Mouse (Mus musculus) bone marrow macrophage, adult 2 months (primary cell): ENCODE results near the gene Lcmt1.

Experiments used
- CTCF ChIP-seq: IDR thresholded peaks from 2 replicates; pipeline ENCODE4 v1.5.1; 2012; ENCODE audit warnings: low read depth, mild to moderate bottlenecking, low read length, moderate library complexity
- POLR2A ChIP-seq: IDR thresholded peaks from 2 replicates; pipeline ENCODE4 v1.6.1; 2012; ENCODE audit warnings: mild to moderate bottlenecking, low read depth, low read length, borderline replicate concordance

DNA sequence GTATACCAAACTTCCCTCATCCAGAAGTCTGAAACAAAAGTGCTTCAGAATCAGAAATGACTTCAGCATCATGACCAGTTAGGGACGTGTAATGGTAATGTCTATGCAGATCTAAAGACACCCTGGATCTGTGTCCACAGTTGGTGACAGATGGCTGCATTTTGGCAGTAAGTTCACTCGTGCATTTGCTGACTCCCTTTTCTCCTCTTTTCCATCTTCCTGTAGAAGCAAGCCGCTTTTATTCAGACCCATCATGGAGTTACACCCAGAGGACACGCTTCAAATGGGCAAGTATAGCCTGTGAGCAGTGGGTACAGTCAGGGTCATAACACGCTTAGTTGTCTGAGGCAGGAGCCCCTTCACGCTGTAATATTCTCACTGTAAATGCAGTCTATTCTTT lies 34.6 kb downstream of the Lcmt1 start:
- no peak for TF ChIP-seq POLR2A
- no peak for TF ChIP-seq CTCF
